Mouse (Mus musculus) layer of hippocampus, postnatal 36 days (tissue): ENCODE data around the gene Capg. TPM values are rescaled to one million over a fixed set of nuclear protein-coding genes. Genes with fewer than 3 reads are reported as not detected.
"Not testable (repeated sequence)": the region's sequence is repeated elsewhere in the genome, so short reads cannot be mapped to it uniquely, and the experiment has no call there.

Experiments used
- DNase-seq, 2 experiments: peaks; one replicate each; pipeline ENCODE4 v3.0.0; 2022
- total RNA-seq, 2 experiments: library from RNA; stranded (reverse); gene quantifications; 2 replicates each; pipeline ENCODE4 v1.2.3; 2021

Gene Capg
- total RNA-seq, 2 experiments from 2014 or later: 2.3 to 2.9 TPM

DNA sequence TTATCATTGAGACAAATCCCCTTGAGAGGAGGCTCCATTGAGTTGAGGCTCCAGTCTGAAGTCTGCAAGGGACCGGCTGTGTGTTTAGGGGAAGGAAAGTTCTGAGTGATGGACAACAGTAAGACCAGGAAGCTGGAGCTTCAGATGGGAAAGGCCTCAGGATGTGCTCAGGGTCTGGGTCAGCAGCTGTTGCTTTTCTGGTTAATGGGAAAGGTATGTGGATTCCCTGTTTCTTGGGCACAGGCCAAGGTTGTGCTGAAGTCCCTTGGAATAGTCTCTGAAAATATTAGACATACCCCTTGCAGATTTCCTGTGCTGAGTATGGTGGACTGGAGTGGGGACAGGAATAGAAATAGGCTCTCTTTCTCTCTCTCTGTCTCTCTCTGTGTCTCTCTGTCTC is 10.6 kb upstream of the Capg start:
- DNase-seq: not testable (repeated sequence)

DNA sequence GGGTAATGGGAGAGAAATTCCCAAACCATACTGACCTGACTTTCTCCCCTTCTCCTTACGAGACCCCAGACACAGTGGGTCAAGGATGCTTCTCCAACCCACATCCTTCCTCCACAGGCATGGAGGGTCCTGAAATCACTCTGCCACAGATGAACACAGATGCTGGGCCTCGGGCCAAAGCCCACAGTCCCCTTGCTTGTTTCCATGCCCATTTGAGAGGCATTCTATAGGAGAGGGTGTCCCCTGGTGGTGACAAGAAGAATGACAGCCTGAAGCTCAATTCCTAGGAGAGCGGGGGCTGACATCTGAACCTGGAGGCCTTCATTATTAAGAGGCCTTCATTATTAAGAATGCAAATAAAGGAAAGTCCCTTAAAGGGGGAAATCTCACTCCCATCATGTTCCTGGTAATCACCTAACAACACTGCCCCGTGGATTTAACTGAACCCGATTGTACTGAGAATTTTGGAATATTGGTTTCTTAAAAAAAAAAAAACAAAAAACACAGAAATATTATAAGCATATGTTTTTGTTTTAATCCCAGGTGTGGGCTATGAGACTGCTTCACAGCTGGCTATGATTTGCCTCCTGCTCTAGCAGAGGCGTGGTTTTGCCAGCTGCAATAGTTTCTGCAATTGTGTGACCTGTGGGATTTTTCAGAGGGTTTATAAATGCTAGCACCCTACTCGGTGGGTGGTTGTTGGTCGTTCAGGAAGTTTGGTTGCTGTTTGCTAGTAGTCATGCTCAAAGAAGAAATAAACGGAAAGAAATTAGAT is 10.0 kb upstream of the Capg start:
- DNase-seq: peak; percentile 60 to 66

DNA sequence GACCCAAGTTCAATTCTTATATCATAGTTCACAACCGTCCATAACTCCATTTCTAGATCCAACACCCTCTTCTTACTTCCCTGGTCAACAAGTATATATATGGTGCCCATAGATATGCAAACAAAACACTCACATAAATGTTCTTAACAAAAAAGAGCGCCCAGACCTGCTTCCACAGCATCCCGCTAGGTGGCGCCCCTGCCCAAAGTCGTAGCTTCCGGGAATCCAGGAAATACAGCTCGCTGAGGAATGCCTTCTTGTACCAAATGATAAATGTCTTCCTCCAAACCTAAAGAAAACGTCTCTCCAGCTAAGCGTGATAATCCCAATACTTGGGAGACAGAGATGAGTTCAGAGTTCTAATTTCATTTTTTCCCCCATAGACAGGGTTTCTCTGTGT is 9.0 kb upstream of the Capg start:
- DNase-seq: peak; percentile 62 to 75

DNA sequence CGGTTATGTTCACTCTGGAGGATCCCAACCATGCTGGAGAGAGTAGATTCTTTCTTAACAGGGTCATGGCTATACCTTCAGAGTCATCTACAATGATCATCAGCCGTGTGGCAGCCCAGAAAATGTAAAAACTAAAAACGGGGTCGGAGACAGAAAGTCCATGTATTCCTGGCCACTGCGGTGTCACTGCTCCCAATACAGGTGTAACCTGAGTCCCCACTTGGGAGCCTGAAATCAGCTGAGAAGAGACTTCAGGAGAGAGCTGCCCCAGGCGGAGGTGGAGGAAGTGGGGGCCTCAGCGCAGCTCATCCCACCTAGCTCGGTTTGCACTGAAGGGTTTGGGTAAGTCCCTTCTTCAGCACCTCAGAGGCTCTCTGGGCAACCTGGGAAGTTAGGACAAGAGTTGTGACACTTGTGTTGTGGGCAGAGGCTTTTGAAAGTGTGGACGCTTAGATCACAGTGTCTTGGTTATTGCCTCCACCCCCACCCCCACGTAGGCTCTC is 6.1 kb upstream of the Capg start:
- no peak for DNase-seq

GRCm38 (mm10) chr6:72538562-72539031 is 5.6 kb upstream of the Capg start:
- DNase-seq: peak; percentile 87 to 89

- no peak for DNase-seq
Measured at GRCm38 (mm10) chr6:72543265-72543850, 833 bp upstream of the Capg start.

DNA sequence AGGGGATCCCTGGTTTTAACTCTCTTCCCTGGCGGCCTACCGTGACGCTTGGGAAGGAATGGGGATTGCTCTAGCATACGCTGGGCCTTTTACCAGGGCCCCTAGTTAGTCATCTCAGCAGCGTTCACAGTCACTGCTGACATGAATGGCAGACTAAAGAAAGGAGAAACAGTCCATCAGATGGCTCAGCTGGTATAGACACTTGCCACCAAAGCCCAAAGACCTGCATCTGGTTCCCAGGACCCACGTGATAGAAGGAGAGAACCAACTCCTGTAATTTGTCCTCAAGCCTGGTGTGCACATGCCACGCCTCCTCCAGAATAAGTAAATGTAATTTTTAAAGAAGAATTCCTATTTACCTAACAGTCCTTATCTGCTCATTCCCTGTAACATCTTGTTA is 1.2 kb downstream of the Capg start:
- no peak for DNase-seq

GRCm38 (mm10) chr6:72547121-72547520 is 2.9 kb downstream of the Capg start:
- no peak for DNase-seq

DNA sequence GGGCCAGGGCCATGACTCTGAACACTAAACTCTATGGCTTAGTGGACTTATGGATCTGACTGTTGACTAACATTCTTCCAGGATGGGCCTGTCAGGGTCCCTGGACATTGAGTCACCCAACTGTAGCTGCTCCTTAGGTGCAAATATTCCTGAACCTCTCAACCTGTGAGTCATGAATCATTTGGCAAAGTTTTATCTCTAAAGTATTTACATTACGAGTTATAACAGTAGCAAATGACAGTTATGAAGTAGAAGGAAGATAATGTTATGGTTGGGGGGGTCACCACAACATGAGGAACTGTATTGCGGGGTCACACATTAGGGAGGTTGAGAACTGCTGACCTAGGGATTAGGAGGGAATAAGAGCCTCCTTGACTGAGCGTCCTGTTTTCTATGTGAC is 3.7 kb downstream of the Capg start:
- no peak for DNase-seq

DNA sequence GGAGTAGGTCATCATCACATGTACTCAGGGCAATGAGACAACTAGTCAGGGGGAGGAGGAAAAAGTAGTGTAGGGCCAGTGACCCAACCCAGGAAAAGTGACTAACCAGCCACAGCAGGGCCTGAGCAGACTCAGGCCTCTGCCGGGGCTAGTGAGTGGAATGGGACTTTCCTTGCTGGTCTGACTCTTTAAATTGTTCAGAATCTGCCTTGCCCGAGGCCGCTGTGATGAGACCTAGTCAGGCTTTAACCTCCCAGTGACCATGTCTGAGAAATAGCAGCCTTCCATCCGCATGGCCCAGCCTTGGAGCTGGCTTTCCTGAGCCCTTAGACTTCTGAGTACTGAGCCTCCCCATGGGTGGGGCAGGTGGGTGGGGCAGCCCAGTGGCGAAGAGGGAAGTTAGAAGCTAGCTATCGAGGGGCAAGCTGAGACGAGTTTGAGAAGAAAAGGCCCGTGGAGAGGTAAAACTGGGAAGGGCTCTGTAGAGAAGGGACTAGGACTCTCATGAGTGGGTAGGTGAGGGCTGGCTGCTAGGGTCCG is 4.9 kb downstream of the Capg start:
- DNase-seq: no peak

- DNase-seq: no peak
Measured at GRCm38 (mm10) chr6:72550025-72550424, 5.8 kb downstream of the Capg start.

- no peak for DNase-seq
Measured at GRCm38 (mm10) chr6:72550503-72551100, 6.4 kb downstream of the Capg start.

GRCm38 (mm10) chr6:72552171-72553078 is 8.2 kb downstream of the Capg start:
- peak; percentile 45 for DNase-seq

DNA sequence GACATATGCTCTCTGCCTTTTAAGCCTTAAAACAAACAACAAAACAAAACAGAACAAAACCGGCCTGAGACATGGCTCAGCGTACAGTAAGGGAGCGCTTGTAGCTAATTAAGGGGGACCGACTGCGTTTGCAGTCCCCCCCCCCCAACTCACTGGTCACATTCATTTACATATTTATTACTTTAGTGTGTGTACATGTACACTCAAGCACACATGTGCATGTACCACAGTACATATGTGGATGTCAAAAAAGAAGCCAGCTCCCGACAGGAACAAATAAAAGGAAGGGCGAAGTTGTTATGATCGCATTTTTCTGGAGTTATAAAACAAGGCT is 8.9 kb downstream of the Capg start:
- DNase-seq: no peak

GRCm38 (mm10) chr6:72560801-72561200 is 16.6 kb downstream of the Capg start:
- no peak for DNase-seq

DNA sequence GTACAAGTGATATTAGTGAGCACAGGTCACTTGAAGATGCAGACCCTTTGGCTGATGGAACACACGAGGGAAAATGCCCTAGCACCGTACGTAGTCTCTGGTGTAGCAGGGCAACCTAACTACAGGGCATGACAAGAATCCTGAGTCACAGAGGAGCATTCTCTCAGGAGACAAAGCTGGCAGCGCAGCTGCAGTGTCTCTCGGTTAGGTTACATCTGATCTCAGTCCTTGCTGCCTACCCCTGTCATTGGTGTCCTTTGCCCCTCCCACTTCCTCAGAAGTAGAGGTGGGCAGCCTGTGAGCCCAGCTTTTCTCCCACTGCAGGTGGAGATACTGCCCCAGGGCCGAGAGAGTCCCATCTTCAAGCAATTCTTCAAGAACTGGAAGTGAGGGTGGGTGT is 18.3 kb downstream of the Capg start:
- no peak for DNase-seq

DNA sequence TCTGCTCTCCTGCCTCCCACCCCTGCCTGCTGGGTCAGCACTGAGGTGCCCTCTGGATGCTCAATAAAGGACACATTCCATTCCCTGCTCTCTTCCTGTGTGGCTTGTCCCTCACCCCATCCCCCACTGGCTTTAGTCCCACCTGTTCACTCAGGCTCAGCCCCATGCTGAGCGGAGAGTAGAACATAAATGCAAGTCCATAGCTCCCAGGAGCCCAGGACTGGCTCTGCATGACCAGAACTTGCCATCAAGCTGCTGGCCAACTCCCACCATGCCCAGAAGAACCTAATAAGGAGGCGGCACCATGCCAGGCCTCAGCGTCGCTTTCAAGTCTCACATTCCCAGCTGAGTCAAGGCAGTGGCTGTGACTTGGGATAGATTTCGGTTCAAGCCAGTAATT is 18.7 kb downstream of the Capg start:
- no peak for DNase-seq

- no peak for DNase-seq
Measured at GRCm38 (mm10) chr6:72565506-72565905, 21.3 kb downstream of the Capg start.

- DNase-seq: peak; percentile 83 to 91
Measured at GRCm38 (mm10) chr6:72566044-72566443, 21.9 kb downstream of the Capg start.

DNA sequence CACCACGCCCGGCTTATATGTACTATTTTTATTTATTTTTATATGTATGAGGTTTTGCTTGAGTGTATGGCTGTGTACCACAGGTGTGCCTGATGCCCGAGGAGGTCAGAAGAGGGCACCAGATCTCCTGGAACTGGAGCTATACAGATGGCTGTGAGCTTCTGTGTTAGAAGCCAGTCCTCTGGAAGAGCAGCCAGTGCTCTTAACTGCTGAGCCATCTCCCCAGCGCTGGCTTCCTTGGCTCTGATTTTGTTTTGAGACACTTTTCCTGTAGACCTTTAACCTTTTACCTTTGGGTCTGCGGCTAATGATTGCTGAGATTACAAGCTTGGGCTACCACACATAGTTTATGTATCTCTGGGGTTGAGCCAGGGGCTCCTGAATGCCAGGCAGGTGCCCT is 23.3 kb downstream of the Capg start:
- DNase-seq: no peak

DNA sequence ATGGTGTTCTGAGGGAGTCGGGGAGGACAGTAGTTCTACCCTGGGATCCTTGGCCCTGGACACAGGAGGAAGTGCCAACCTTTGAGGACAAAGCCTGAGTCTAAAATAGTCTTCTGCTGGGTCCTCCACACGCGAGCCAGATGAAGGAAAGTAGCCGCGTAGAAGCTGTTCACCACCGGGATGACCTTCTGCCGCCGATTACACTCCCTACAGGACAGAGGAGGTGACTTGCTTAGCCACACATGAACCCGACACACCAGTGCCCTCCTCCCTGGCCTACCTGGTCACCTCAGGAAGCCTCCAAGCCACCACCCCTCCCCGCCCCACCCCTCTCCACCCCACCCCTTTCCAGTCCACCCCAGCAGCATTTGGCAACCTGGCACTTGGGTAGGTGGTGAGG is 24.5 kb downstream of the Capg start:
- DNase-seq: no peak

DNA sequence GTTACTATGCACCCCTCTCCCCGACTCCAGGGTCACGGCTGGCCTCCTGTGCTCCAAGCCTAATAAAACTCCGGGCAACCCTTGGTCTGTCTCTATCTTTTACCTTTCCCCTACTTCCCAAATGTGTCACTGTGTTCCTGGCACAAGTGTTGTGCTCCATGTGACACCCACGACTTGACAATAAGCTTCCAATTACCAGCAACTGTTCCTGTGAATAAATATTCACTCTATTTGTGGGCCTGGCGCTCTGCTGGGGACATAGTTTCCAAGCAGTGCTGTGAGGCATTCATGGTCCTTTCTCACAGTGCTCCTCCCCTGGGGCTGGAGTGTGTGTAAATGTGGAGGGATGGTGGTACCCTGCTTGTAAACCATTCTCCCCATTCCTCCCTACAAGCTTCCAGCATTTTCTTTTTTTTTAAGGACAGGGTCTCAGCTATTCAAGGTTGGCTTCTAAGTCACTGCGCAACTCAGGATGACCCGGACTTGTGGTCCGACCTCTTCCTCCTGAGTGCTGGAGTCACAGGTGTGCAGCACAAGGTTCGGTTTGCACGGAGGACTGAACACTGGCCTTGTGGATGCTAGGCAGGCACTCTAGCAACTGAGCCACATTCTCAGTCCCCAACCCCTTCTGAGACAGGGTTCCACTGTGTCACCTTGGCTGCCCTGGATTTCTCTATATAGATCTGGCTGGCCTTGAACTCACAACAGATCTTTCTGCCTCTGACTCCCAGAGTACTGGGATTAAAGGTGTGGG is 26.6 kb downstream of the Capg start:
- peak; percentile 46 to 48 for DNase-seq
